Mouse (Mus musculus) kidney, adult 2 months (tissue): ENCODE measurements around the gene Slc48a1. TPM values are rescaled to one million over a fixed set of nuclear protein-coding genes. Genes with fewer than 3 reads are reported as not detected.

ENCODE experiments used
- DNase-seq: peaks from one replicate; pipeline ENCODE4 v3.0.0; 2021
- H3K27ac ChIP-seq: fragments of 200-500 bp; 2 replicates; pipeline ENCODE4 v1.5.1; 2012; ENCODE audit warnings: low read depth, low read length, control low read depth, inconsistent platforms; ENCODE audit not compliant: insufficient read depth
- H3K27me3 ChIP-seq: fragments of 200-500 bp; replicated peaks from 2 replicates; pipeline ENCODE4 v1.6.1; 2012; ENCODE audit warnings: mild to moderate bottlenecking, moderate library complexity, low read length, inconsistent platforms; ENCODE audit not compliant: control insufficient read depth, insufficient read depth
- H3K36me3 ChIP-seq: fragments of 200-500 bp; 2 replicates; pipeline ENCODE4 v1.6.1; 2012; ENCODE audit warnings: mild to moderate bottlenecking, moderate library complexity, low read length, inconsistent platforms; ENCODE audit not compliant: control insufficient read depth, insufficient read depth
- H3K4me1 ChIP-seq: fragments of 200-500 bp; 2 replicates; pipeline ENCODE4 v1.6.1; 2011; ENCODE audit warnings: low read length; ENCODE audit not compliant: control insufficient read depth, insufficient read depth
- H3K4me3 ChIP-seq: fragments of 200-500 bp; 2 replicates; pipeline ENCODE4 v1.5.1; 2011; ENCODE audit warnings: mild to moderate bottlenecking, low read depth, low read length, control low read depth; ENCODE audit not compliant: insufficient read depth
- CTCF ChIP-seq: fragments of 200-500 bp; conservative IDR thresholded peaks from 2 replicates; pipeline ENCODE4 v1.5.1; 2011; ENCODE audit warnings: low read depth, mild to moderate bottlenecking, control low read depth, low read length, moderate library complexity, mixed read lengths; ENCODE audit not compliant: insufficient read depth, insufficient read length
- POLR2A ChIP-seq: fragments of 200-500 bp; IDR thresholded peaks from one replicate; pipeline ENCODE4 v1.6.1; 2011; ENCODE audit warnings: low read depth, low read length, control low read depth
- WGBS: fragments of 180-500 bp; shearing (Covaris S2); methylation state at CpG from one replicate; pipeline ENCODE4 v1.1.7; 2018; 5-methylcytosine and 5-hydroxymethylcytosine counted together
- polyA plus RNA-seq: library from polyadenylated mRNA; depleted of rRNA; stranded (reverse); fragments of >200 nt; gene quantifications from 2 replicates; pipeline ENCODE4 v1.2.3, GENCODE M21; 2012

The Slc48a1 gene
- polyA plus RNA-seq, 1 experiment, result 182 TPM

- Histone ChIP-seq H3K36me3 (peaks cover 18% of the 10 kb centered on the region), H3K27me3 (no peaks in the 10 kb centered on the region), H3K4me3 (no peak overlapping the region), H3K27ac (no peak overlapping the region), H3K4me1 (peaks cover 22% of the 10 kb centered on the region)
- no peak for TF ChIP-seq POLR2A
- no peak for TF ChIP-seq CTCF
- WGBS, result 81% methylated on average over 10 of the region's 10 CpGs
- DNase-seq, result no peak
Observed at GRCm38 (mm10) chr15:97746278-97746677, 32.0 kb upstream of the Slc48a1 start.

DNA sequence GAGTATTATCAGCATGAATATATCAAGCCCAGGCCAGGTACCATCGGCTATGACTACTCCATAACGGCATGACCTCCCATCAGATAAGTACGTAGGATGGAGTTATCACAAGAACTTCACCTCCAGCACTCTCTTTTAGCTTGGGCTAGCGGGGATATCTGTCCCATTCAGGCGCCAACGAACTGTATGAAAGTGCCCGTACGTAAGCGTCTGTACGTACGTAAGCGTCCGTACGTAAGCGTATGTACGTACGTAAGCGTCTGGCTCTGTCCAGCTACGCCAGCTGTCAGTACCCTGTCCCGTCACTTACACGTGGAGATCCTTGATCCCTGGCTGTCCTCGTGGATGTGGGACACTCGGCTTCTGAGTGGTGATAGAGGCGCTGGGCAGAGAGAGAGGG is 31.6 kb upstream of the Slc48a1 start:
- H3K4me3 ChIP-seq, result no peak overlapping the region
- DNase-seq, result no peak

GRCm38 (mm10) chr15:97747486-97747885 is 30.8 kb upstream of the Slc48a1 start:
- Histone ChIP-seq H3K4me3 (no peak overlapping the region), H3K27ac (no peak overlapping the region), H3K36me3 (peaks cover 18% of the 10 kb centered on the region), H3K4me1 (peaks cover 17% of the 10 kb centered on the region), H3K27me3 (no peaks in the 10 kb centered on the region)
- no peak for DNase-seq
- TF ChIP-seq CTCF, result no peak
- no peak for TF ChIP-seq POLR2A
- WGBS, result 85% methylated on average over 4 of the region's 4 CpGs

More for the DNA sequence above, 31.6 kb upstream of the Slc48a1 start:
- Histone ChIP-seq H3K27ac (no peak overlapping the region), H3K27me3 (no peaks in the 10 kb centered on the region), H3K36me3 (peaks cover 18% of the 10 kb centered on the region), H3K4me1 (peaks cover 20% of the 10 kb centered on the region)
- no peak for TF ChIP-seq POLR2A
- no peak for TF ChIP-seq CTCF
- WGBS, result 95% methylated on average over 24 of the region's 24 CpGs

- H3K36me3 ChIP-seq, result peaks cover 19% of the 10 kb centered on the region
- no peak overlapping the region for H3K4me3 ChIP-seq
- no peak overlapping the region for H3K27ac ChIP-seq
- H3K4me1 ChIP-seq, result peaks cover 12% of the 10 kb centered on the region
- TF ChIP-seq CTCF (no peak), POLR2A (no peak)
- H3K27me3 ChIP-seq, result no peaks in the 10 kb centered on the region
- WGBS, result 75% methylated on average over 10 of the region's 10 CpGs
- DNase-seq, result no peak
Observed at GRCm38 (mm10) chr15:97748309-97748708, 30.0 kb upstream of the Slc48a1 start.

DNA sequence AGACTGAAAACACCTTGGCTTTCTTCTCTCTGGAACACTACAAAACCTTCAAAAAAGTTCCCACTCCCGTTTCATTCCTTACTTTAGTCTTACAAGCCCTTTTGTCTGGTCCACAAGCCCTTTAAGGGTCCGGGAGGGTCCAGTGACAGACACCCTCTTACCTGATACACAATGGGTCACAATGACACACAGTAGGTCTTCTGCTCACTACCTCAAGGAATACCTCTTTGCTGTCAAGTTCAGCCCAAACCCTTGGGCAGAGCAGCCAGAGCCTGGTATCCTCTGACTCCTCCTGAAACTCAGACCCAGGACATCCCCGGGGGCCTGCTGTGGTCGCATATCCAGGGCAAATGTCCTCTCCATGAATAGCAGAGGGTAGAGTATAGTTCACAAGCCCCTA is 29.4 kb upstream of the Slc48a1 start:
- Histone ChIP-seq H3K4me1 (peaks cover 8% of the 10 kb centered on the region; the same call in 1 of the 2 replicates), H3K36me3 (peaks cover 19% of the 10 kb centered on the region), H3K27me3 (no peaks in the 10 kb centered on the region), H3K4me3 (no peak overlapping the region), H3K27ac (no peak overlapping the region)
- DNase-seq, result no peak
- TF ChIP-seq CTCF (no peak), POLR2A (no peak)
- 88% methylated on average over 4 of the region's 4 CpGs for WGBS

- WGBS, result 93% methylated on average over 9 of the region's 9 CpGs
- no peak for DNase-seq
- TF ChIP-seq CTCF, result no peak
- no peak for TF ChIP-seq POLR2A
Observed at GRCm38 (mm10) chr15:97749397-97749796, 28.9 kb upstream of the Slc48a1 start.

DNA sequence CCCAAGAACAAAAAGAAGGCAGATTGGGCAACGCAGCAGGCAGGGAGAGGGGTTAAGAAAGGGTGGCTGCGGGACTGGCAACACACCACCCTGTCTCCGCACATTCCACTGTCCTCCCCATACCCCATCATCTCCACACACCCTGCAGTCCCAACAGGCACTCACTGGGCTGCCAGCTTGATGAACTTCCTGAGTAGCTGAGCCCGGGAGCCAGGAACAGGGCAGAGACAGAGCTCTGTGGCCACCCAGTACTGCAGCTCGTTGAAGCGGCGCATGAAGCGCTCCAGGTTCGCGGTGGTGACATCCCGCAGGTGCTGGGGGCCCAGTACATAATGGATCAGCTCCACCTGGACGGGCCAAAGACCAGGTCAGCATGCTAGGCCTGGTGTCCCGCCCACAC is 28.5 kb upstream of the Slc48a1 start:
- WGBS, result 61% methylated on average over 13 of the region's 13 CpGs
- Histone ChIP-seq H3K4me3 (no peak overlapping the region), H3K27me3 (no peaks in the 10 kb centered on the region), H3K36me3 (peaks cover 17% of the 10 kb centered on the region), H3K27ac (no peak overlapping the region), H3K4me1 (peaks cover 7% of the 10 kb centered on the region; the same call in 1 of the 2 replicates)
- no peak for DNase-seq
- TF ChIP-seq CTCF (no peak), POLR2A (no peak)

More at GRCm38 (mm10) chr15:97749397-97749796, 28.9 kb upstream of the Slc48a1 start:
- Histone ChIP-seq H3K27me3 (no peaks in the 10 kb centered on the region), H3K36me3 (peaks cover 19% of the 10 kb centered on the region), H3K4me3 (no peak overlapping the region), H3K27ac (no peak overlapping the region), H3K4me1 (peaks cover 8% of the 10 kb centered on the region; the same call in 1 of the 2 replicates)

DNA sequence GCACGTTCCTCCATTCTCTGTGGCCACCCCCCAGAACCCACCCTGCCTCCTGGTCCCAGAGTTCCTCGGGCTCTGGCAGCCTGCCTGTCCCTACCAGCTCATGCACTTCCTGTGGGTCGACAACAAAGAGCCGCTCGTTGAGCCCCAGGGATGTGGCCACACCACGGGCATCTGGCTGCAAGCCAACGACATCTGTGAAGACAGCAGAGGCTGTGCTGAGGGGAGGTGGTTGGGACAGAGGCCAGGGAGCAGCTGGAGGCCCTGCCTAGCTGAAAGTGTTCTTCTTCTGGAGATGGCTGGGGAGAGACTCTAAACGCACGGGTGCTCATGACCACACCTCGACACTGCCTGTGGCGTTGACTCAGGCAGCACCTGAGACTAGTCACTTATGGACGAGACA is 27.6 kb upstream of the Slc48a1 start:
- peak; percentile 89 for DNase-seq
- 10% methylated on average over 12 of the region's 12 CpGs for WGBS
- H3K27ac ChIP-seq, result no peak overlapping the region

More for the DNA sequence above, 27.6 kb upstream of the Slc48a1 start:
- Histone ChIP-seq H3K4me1 (peaks cover 1% of the 10 kb centered on the region; the same call in 1 of the 2 replicates), H3K27me3 (no peaks in the 10 kb centered on the region), H3K36me3 (peaks cover 18% of the 10 kb centered on the region), H3K4me3 (no peak overlapping the region)
- TF ChIP-seq CTCF (no peak), POLR2A (no peak)
